ENCODE assay signal across 29 mouse cellular contexts in genomic region chr3:114930336-114930735, GRCm38 (mm10). TPM values are rescaled to one million over a fixed set of nuclear protein-coding genes. Genes with fewer than 3 reads are reported as not detected.
A peak's percentile ranks its signal among the peaks of the same experiment; 100 is the strongest.
DNase-seq lines count a peak whose midpoint lies in the region; ATAC-seq and TF ChIP-seq lines count a peak whose summit lies in the region.
"Had no signal": no experiment of that assay in that cellular context is flagged by ENCODE, and none has a peak within 500 bp of the region (broad histone marks: within the 10 kb centered on the region; RNA-seq: fewer than 3 reads in every experiment).

No protein-coding gene starts in this region.

- H3K27ac ChIP-seq in cerebellum, adult 2 months (ENCODE audit: insufficient read depth, low read length): peak overlapping the region; percentile 93
- H3K27ac ChIP-seq: embryonic facial prominence, embryonic 10.5 days; embryonic facial prominence, embryonic 13.5 days; forebrain, embryonic 12.5 days; forebrain, embryonic 15.5 days; heart, embryonic 15.5 days; hindbrain, embryonic 10.5 days; hindbrain, embryonic 13.5 days; intestine, embryonic 15.5 days had no signal

- no peaks in the 10 kb centered on the region for H3K27me3 ChIP-seq in cerebellum, adult 2 months (ENCODE audit: control insufficient read depth, insufficient read depth, low read length)
- no peaks in the 10 kb centered on the region for H3K27me3 ChIP-seq in myocyte (ENCODE audit: control insufficient read depth, insufficient read depth, insufficient read length)
- H3K27me3 ChIP-seq: embryonic facial prominence, embryonic 13.5 days; forebrain, embryonic 12.5 days; forebrain, embryonic 15.5 days; heart, embryonic 12.5 days; heart, embryonic 15.5 days; hindbrain, embryonic 13.5 days; intestine, embryonic 15.5 days; Patski had no signal

- TF ChIP-seq CTCF in cerebellum, adult 2 months (IDR thresholded peaks at IDR 0.05; ENCODE audit: borderline replicate concordance, insufficient read depth, low read depth, low read length): no peak

- peak overlapping the region; percentile 60 for H3K4me2 ChIP-seq in myocyte (ENCODE audit: low read depth)
- H3K4me2 ChIP-seq: embryonic facial prominence, embryonic 13.5 days; forebrain, embryonic 12.5 days; forebrain, embryonic 15.5 days; heart, embryonic 12.5 days; heart, embryonic 15.5 days; hindbrain, embryonic 13.5 days; intestine, embryonic 15.5 days had no signal

- no peak for TF ChIP-seq POLR2A in cerebellum, adult 2 months (IDR thresholded peaks at IDR 0.05; ENCODE audit: borderline replicate concordance, insufficient read depth, low read length)
- no peak for TF ChIP-seq POLR2A in myocyte (IDR thresholded peaks at IDR 0.05; ENCODE audit: insufficient read length, low read depth)

- peaks cover 13% of the 10 kb centered on the region; the same call in 1 of the 2 replicates for H3K4me1 ChIP-seq in cerebellum, adult 2 months (ENCODE audit: control insufficient read depth, insufficient read depth, low read length)
- H3K4me1 ChIP-seq: embryonic facial prominence, embryonic 10.5 days; embryonic facial prominence, embryonic 13.5 days; forebrain, embryonic 12.5 days; forebrain, embryonic 15.5 days; heart, embryonic 12.5 days; heart, embryonic 15.5 days; hindbrain, embryonic 10.5 days; hindbrain, embryonic 13.5 days; intestine, embryonic 15.5 days had no signal

- no peaks in the 10 kb centered on the region for H3K36me3 ChIP-seq in myocyte (ENCODE audit: control insufficient read depth, insufficient read depth)
- H3K36me3 ChIP-seq: embryonic facial prominence, embryonic 10.5 days; embryonic facial prominence, embryonic 13.5 days; forebrain, embryonic 12.5 days; forebrain, embryonic 15.5 days; heart, embryonic 12.5 days; heart, embryonic 15.5 days; hindbrain, embryonic 10.5 days; hindbrain, embryonic 13.5 days; intestine, embryonic 15.5 days had no signal

- H3ac ChIP-seq in myocyte (ENCODE audit: control insufficient read depth, insufficient read length): no peak overlapping the region

- no peak overlapping the region for H3K4me3 ChIP-seq in cerebellum, adult 2 months (replicated peaks; ENCODE audit: insufficient read depth, low read depth, low read length)
- no peak overlapping the region for H3K4me3 ChIP-seq in myocyte
- H3K4me3 ChIP-seq: embryonic facial prominence, embryonic 10.5 days; embryonic facial prominence, embryonic 13.5 days; forebrain, embryonic 12.5 days; forebrain, embryonic 15.5 days; heart, embryonic 12.5 days; heart, embryonic 15.5 days; hindbrain, embryonic 10.5 days; hindbrain, embryonic 13.5 days; intestine, embryonic 15.5 days had no signal

- WGBS in cerebellum, adult 2 months: 5% methylated on average over 2 of the region's 2 CpGs

- no peak for ATAC-seq in cerebellum, adult (ENCODE audit: insufficient number of reproducible peaks, low FRiP score, low TSS enrichment)
- ATAC-seq in monocyte, adult 5-6 weeks (replicated peaks; ENCODE audit: insufficient number of reproducible peaks, low FRiP score, low TSS enrichment, poor library complexity, severe bottlenecking): no peak
- ATAC-seq: CD4-positive, CD25-positive, alpha-beta regulatory T cell, adult 4 months; forebrain, embryonic 15.5 days; hindbrain, embryonic 16.5 days; intestine, embryonic 15.5 days; Patski had no signal

- DNase-seq in cerebellum, adult 2 months: peak in 1 of 2 experiments; percentile 46
- peak; percentile 43 for DNase-seq in brain, adult 2 months (ENCODE audit: low read depth, low spot score)
- no peak for DNase-seq in c-Kit-positive CD71-positive TER-119-positive erythroid progenitor cells, embryonic 14.5 days (ENCODE audit: low spot score)
- DNase-seq: adrenal gland, postnatal 14 days; embryo, embryonic 11 days; gastrocnemius, postnatal 25 days; heart, adult 18-20 months; heart, postnatal 10 days; heart, postnatal 36 days; kidney, adult 11 months had no signal

- H3K79me2 ChIP-seq in myocyte (ENCODE audit: control insufficient read depth, insufficient read depth): no peaks in the 10 kb centered on the region

TF ChIP-seq in myocyte, 11 proteins besides CTCF, POLR2A, EP300 and RAD21:
- TF ChIP-seq TCF12 (IDR thresholded peaks at IDR 0.05; ENCODE audit: insufficient read depth, poor library complexity, severe bottlenecking) (no peak), MAX (IDR thresholded peaks at IDR 0.05; ENCODE audit: low read depth) (no peak), MYOG (IDR thresholded peaks at IDR 0.05; ENCODE audit: control insufficient read depth in 1 of 3, insufficient read depth in 1 of 3, insufficient read length in 2 of 3, low read depth in 2 of 3) (no peak), CEBPB (IDR thresholded peaks at IDR 0.05; ENCODE audit: insufficient read depth, poor library complexity, severe bottlenecking) (no peak), TCF3 (IDR thresholded peaks at IDR 0.05; ENCODE audit: insufficient read length, low read depth) (no peak), REST (IDR thresholded peaks at IDR 0.05; ENCODE audit: insufficient read depth, insufficient read length) (no peak), E2F4 (IDR thresholded peaks at IDR 0.05; ENCODE audit: insufficient read depth) (no peak), USF1 (IDR thresholded peaks at IDR 0.05; ENCODE audit: low read depth) (no peak), MYOD1 (IDR thresholded peaks at IDR 0.05; ENCODE audit: control insufficient read depth in 1 of 3, insufficient read length in 2 of 3, low read depth in 2 of 3) (no peak), POLR2AphosphoS2 (IDR thresholded peaks at IDR 0.05; ENCODE audit: insufficient read length, low read depth) (no peak), SRF (IDR thresholded peaks at IDR 0.05; ENCODE audit: control insufficient read depth, insufficient read length, low read depth) (no peak)

RNA-seq across cellular contexts. Expression of gene Olfm3, which starts 26.5 kb away (rescaled TPM):
- polyA plus RNA-seq in cerebellum, adult 2 months (2012; rRNA removed): 48.8 and 57.4 TPM in 2 replicates
- polyA plus RNA-seq in myocyte (2012; fragmentation: generic; extraction: Trizol): not detected
- not detected in 3 replicates for total RNA-seq in monocyte, adult 5-6 weeks (2017)
- total RNA-seq: ES-E14; gastrocnemius, adult 8-10 months; gastrocnemius, postnatal 25 days; heart, adult 18-20 months; heart, postnatal 10 days; heart, postnatal 36 days had no signal
- polyA plus RNA-seq: C2C12; CD4-positive, CD25-positive, alpha-beta regulatory T cell, adult 4 months; gonadal fat pad, adult 2 months; heart, embryonic 12.5 days; heart, embryonic 15.5 days; Patski had no signal

Comparison
In these comparisons a context has a peak if more than half of its experiments do, and no peak if none do; other contexts are left out.
1. RNA of gene Olfm3, which starts 26.5 kb away (polyA plus RNA-seq): 48.8 to 57.4 TPM in cerebellum, adult 2 months; not detected in myocyte (single experiment); every median in the first group is over 10 times any median in the second.